Mouse (Mus musculus): ENCODE measurements around the gene Pdss2. TPM values are rescaled to one million over a fixed set of nuclear protein-coding genes. Genes with fewer than 3 reads are reported as not detected.

Gene Pdss2
- total and polyA plus RNA-seq, 2 experiments = 10.2 to 10.3 TPM

DNA sequence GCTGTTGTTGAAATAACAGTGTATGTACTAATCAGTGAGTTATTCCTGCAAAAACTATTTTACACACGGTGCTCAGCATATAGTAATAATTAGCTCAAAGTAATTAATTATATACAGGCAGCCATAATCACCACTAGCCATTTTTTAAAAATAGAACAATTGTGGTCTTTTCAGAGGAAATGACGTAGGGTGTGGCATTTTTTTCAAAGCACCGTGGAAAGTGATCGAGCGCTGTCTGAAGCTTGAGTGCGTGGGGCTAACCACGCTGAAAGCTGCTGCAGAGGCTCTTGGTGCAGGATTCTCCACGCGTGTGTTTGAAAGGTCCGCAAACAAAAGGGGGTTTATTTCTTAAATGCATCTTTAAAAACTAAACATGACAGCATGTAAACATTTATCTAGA, 118.5 kb downstream of the Pdss2 start:
- H3K4me1 ChIP-seq (ENCODE audit: control insufficient read depth, insufficient read depth, low read length) = peaks cover 6% of the 10 kb centered on the region
- DNase-seq (ENCODE audit: extremely low read depth, low read depth, low spot score) = no peak
- H3K36me3 ChIP-seq (ENCODE audit: control insufficient read depth, insufficient read depth, low read length) = no peaks in the 10 kb centered on the region
- 89% methylated on average over 10 of the region's 10 CpGs for WGBS
- no peaks in the 10 kb centered on the region for H3K27me3 ChIP-seq (ENCODE audit: control insufficient read depth, insufficient read depth, low read length)
- H3K27ac ChIP-seq (replicated peaks; ENCODE audit: insufficient read depth, low read depth, low read length) = no peak overlapping the region
- TF ChIP-seq POLR2A (IDR thresholded peaks at IDR 0.05; ENCODE audit: extremely low read depth, insufficient read depth, low read length) (no peak), CTCF (IDR thresholded peaks at IDR 0.05; ENCODE audit: low read depth, low read length) (no peak)
- H3K79me2 ChIP-seq (ENCODE audit: control insufficient read depth, insufficient read depth, low read length) = peaks cover 7% of the 10 kb centered on the region
- no peak overlapping the region for H3K4me3 ChIP-seq (ENCODE audit: insufficient read depth, low read depth, low read length)
- no peak overlapping the region for H3K9ac ChIP-seq (ENCODE audit: low read depth, low read length)

DNA sequence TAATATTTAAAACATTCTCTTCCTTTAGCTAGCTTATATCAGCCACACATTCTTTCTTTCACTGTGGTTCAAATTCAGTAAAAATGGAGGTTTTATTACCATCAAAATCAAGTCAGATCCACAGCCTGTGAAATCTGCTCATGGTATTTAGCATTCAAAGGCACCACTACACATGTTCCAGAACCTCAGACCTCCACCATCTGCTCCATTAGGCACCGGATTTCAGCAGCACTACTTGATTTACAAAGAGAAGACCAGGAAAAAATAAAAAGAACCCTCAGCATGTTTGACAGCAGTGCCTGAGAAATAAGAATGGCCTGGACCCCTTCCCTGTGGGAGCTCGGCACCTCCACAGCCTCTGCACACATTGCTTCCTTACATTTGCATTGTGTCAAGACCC, 128.4 kb downstream of the Pdss2 start:
- no peaks in the 10 kb centered on the region for H3K4me1 ChIP-seq (ENCODE audit: control insufficient read depth, insufficient read depth, low read length)
- WGBS = 96% methylated on average over 2 of the region's 2 CpGs
- no peak overlapping the region for H3K9ac ChIP-seq (ENCODE audit: low read depth, low read length)
- DNase-seq (ENCODE audit: extremely low read depth, low read depth, low spot score) = no peak
- no peaks in the 10 kb centered on the region; the same call in 1 of the 2 replicates for H3K36me3 ChIP-seq (ENCODE audit: control insufficient read depth, insufficient read depth, low read length)
- H3K4me3 ChIP-seq (ENCODE audit: insufficient read depth, low read depth, low read length) = no peak overlapping the region
- no peaks in the 10 kb centered on the region for H3K79me2 ChIP-seq (ENCODE audit: control insufficient read depth, insufficient read depth, low read length)
- H3K27ac ChIP-seq (replicated peaks; ENCODE audit: insufficient read depth, low read depth, low read length) = no peak overlapping the region
- H3K27me3 ChIP-seq (ENCODE audit: control insufficient read depth, insufficient read depth, low read length) = no peaks in the 10 kb centered on the region
- TF ChIP-seq CTCF (IDR thresholded peaks at IDR 0.05; ENCODE audit: low read depth, low read length) (no peak), POLR2A (IDR thresholded peaks at IDR 0.05; ENCODE audit: extremely low read depth, insufficient read depth, low read length) (no peak)

DNA sequence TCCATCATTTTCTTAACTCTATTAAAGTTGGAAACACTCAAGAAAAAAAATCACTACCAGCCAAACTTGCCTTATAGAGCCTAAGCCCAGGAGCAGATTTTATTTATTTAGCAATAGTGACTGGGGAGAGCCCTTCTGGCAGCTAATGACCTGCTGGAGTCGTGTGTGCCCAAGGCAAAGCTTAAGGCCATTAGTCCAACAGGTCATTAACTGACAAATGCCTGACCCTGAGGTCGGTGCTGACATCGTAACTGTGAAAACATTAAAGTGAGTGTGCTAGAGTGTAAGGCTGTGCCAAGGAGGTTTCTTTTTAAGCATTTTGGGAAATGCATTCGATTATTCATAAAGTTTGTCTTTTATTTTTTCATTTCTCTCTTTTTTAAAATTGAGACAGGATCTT, 136.6 kb downstream of the Pdss2 start:
- peak; percentile 97 for DNase-seq (ENCODE audit: extremely low read depth, low read depth, low spot score)
- Histone ChIP-seq H3K4me3 (ENCODE audit: insufficient read depth, low read depth, low read length) (no peak overlapping the region), H3K79me2 (ENCODE audit: control insufficient read depth, insufficient read depth, low read length) (peaks cover 7% of the 10 kb centered on the region; the same call in 1 of the 2 replicates), H3K4me1 (ENCODE audit: control insufficient read depth, insufficient read depth, low read length) (peaks cover 6% of the 10 kb centered on the region), H3K27ac (replicated peaks; ENCODE audit: insufficient read depth, low read depth, low read length) (no peak overlapping the region), H3K9ac (ENCODE audit: low read depth, low read length) (no peak overlapping the region), H3K36me3 (ENCODE audit: control insufficient read depth, insufficient read depth, low read length) (no peaks in the 10 kb centered on the region), H3K27me3 (ENCODE audit: control insufficient read depth, insufficient read depth, low read length) (no peaks in the 10 kb centered on the region)
- WGBS = 23% methylated on average over 4 of the region's 4 CpGs
- TF ChIP-seq CTCF (IDR thresholded peaks at IDR 0.05; ENCODE audit: low read depth, low read length) (no peak), POLR2A (IDR thresholded peaks at IDR 0.05; ENCODE audit: extremely low read depth, insufficient read depth, low read length) (no peak)

DNA sequence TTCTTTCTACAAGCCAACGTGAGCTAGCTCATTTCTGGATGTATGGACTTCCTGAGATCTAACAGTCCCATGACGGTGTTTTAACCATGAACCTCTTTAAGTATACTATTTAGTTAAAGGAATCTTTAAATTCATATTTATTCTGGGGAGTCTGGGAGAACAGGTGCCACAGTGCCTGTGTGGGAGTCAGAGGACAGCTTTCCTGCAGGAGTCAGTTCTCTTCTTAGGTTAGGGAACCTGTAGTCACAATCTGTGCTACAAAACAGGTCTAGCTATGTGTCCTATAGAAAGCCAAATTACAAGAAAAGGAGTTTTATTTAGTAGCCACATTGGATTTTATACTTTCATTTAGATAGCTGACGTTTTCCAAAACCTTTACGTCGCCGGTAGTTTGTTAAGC, 141.7 kb downstream of the Pdss2 start:
- H3K9ac ChIP-seq (ENCODE audit: low read depth, low read length) = no peak overlapping the region
- WGBS = 93% methylated on average over 6 of the region's 6 CpGs
- DNase-seq (ENCODE audit: extremely low read depth, low read depth, low spot score) = no peak
- no peaks in the 10 kb centered on the region for H3K27me3 ChIP-seq (ENCODE audit: control insufficient read depth, insufficient read depth, low read length)
- no peak overlapping the region for H3K4me3 ChIP-seq (ENCODE audit: insufficient read depth, low read depth, low read length)
- H3K4me1 ChIP-seq (ENCODE audit: control insufficient read depth, insufficient read depth, low read length) = peaks cover 15% of the 10 kb centered on the region
- TF ChIP-seq CTCF (IDR thresholded peaks at IDR 0.05; ENCODE audit: low read depth, low read length) = no peak
- no peak for TF ChIP-seq POLR2A (IDR thresholded peaks at IDR 0.05; ENCODE audit: extremely low read depth, insufficient read depth, low read length)
- no peak overlapping the region for H3K27ac ChIP-seq (replicated peaks; ENCODE audit: insufficient read depth, low read depth, low read length)
- no peaks in the 10 kb centered on the region for H3K36me3 ChIP-seq (ENCODE audit: control insufficient read depth, insufficient read depth, low read length)
- peaks cover 9% of the 10 kb centered on the region; the same call in 1 of the 2 replicates for H3K79me2 ChIP-seq (ENCODE audit: control insufficient read depth, insufficient read depth, low read length)

DNA sequence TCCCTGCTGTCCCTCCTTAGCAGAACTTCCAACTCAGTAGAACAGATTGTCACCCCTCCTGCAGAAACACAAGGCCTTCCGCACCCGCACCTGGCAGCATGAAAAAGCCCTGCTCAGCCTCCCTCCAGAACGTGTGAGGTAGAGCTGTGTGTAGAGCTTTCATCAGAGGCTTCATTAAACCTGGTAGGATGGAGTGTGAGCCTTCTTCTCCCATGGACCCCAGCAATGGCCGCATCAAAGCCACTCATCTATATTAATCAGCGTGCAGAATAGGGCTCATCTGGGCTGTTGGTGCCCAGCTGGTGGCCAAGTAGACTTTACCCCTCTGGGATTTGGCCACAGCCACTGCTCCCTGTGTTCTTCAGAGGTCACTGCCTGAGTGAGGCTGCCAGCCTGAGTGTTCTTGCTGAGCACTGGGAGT, 142.2 kb downstream of the Pdss2 start:
- TF ChIP-seq CTCF (IDR thresholded peaks at IDR 0.05; ENCODE audit: low read depth, low read length) = no peak
- TF ChIP-seq POLR2A (IDR thresholded peaks at IDR 0.05; ENCODE audit: extremely low read depth, insufficient read depth, low read length) = no peak
- H3K4me1 ChIP-seq (ENCODE audit: control insufficient read depth, insufficient read depth, low read length) = peaks cover 15% of the 10 kb centered on the region
- DNase-seq (ENCODE audit: extremely low read depth, low read depth, low spot score) = peak; percentile 88
- H3K36me3 ChIP-seq (ENCODE audit: control insufficient read depth, insufficient read depth, low read length) = no peaks in the 10 kb centered on the region
- H3K4me3 ChIP-seq (ENCODE audit: insufficient read depth, low read depth, low read length) = no peak overlapping the region
- H3K9ac ChIP-seq (ENCODE audit: low read depth, low read length) = no peak overlapping the region
- peaks cover 9% of the 10 kb centered on the region; the same call in 1 of the 2 replicates for H3K79me2 ChIP-seq (ENCODE audit: control insufficient read depth, insufficient read depth, low read length)
- 59% methylated on average over 5 of the region's 5 CpGs for WGBS
- H3K27ac ChIP-seq (replicated peaks; ENCODE audit: insufficient read depth, low read depth, low read length) = no peak overlapping the region
- no peaks in the 10 kb centered on the region for H3K27me3 ChIP-seq (ENCODE audit: control insufficient read depth, insufficient read depth, low read length)

DNA sequence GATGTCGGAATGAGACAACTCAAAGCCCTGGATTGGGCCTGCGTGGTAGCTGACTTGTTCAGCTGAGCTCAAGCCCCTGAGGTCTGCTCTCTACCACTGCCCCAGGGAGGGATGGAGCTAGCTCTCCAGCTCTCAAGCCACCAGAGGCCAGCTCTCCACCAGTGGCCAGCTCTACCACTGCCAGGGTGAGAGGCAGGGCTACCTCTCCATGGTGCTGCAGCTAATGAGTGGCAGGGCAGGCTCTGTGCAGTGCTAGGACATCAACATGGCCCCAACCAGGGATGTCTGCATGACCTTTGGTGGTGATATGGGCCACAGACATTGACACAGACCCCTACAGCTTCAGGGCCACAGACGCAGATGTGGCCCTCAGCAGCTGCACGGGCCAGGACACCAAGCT, 144.6 kb downstream of the Pdss2 start:
- WGBS = 95% methylated on average over 4 of the region's 4 CpGs
- no peaks in the 10 kb centered on the region for H3K27me3 ChIP-seq (ENCODE audit: control insufficient read depth, insufficient read depth, low read length)
- no peak for DNase-seq (ENCODE audit: extremely low read depth, low read depth, low spot score)
- no peak overlapping the region for H3K9ac ChIP-seq (ENCODE audit: low read depth, low read length)
- H3K79me2 ChIP-seq (ENCODE audit: control insufficient read depth, insufficient read depth, low read length) = peaks cover 5% of the 10 kb centered on the region; the same call in 1 of the 2 replicates
- H3K36me3 ChIP-seq (ENCODE audit: control insufficient read depth, insufficient read depth, low read length) = no peaks in the 10 kb centered on the region
- no peak overlapping the region for H3K27ac ChIP-seq (replicated peaks; ENCODE audit: insufficient read depth, low read depth, low read length)
- no peak overlapping the region for H3K4me3 ChIP-seq (ENCODE audit: insufficient read depth, low read depth, low read length)
- H3K4me1 ChIP-seq (ENCODE audit: control insufficient read depth, insufficient read depth, low read length) = peaks cover 8% of the 10 kb centered on the region; the same call in 1 of the 2 replicates
- no peak for TF ChIP-seq POLR2A (IDR thresholded peaks at IDR 0.05; ENCODE audit: extremely low read depth, insufficient read depth, low read length)
- TF ChIP-seq CTCF (IDR thresholded peaks at IDR 0.05; ENCODE audit: low read depth, low read length) = no peak

All from liver, adult 2 months (tissue).